Mouse (Mus musculus) liver, postnatal 0 days (tissue): ENCODE data around the gene Cacnb3. TPM values are rescaled to one million over a fixed set of nuclear protein-coding genes. Genes with fewer than 3 reads are reported as not detected.

Experiments
- ATAC-seq: fragments of 200-750 bp; cut with Nextera tagmentation; 2 replicates; pipeline ENCODE4 v1.8.0; 2017; ENCODE audit warnings: mild to moderate bottlenecking, moderate library complexity
- DNase-seq: peaks from one replicate; pipeline ENCODE4 v3.0.0-alpha.2; 2016
- H3K27ac ChIP-seq: fragments of 300-500 bp; sonication (generic); 2 replicates; pipeline ENCODE4 v1.5.1; 2014; ENCODE audit warnings: antibody characterized with exemption, moderate library complexity, mild to moderate bottlenecking, low read depth
- H3K27me3 ChIP-seq: fragments of 300-500 bp; sonication (generic); 2 replicates; pipeline ENCODE4 v1.6.1; 2014; ENCODE audit warnings: low read length, control low read depth, mixed read lengths; ENCODE audit not compliant: insufficient read depth
- H3K36me3 ChIP-seq: fragments of 300-500 bp; sonication (generic); replicated peaks from 2 replicates; pipeline ENCODE4 v1.6.1; 2014; ENCODE audit warnings: mild to moderate bottlenecking, control low read depth, low read length, moderate library complexity, mixed read lengths; ENCODE audit not compliant: insufficient read depth
- H3K4me1 ChIP-seq: fragments of 300-500 bp; sonication (generic); 2 replicates; pipeline ENCODE4 v1.6.1; 2014; ENCODE audit warnings: antibody characterized with exemption, mild to moderate bottlenecking, control low read depth; ENCODE audit not compliant: insufficient read depth
- H3K4me2 ChIP-seq: fragments of 300-500 bp; sonication (generic); 2 replicates; pipeline ENCODE4 v1.6.1; 2014; ENCODE audit warnings: low read depth, mild to moderate bottlenecking, low read length, moderate library complexity, mixed read lengths
- H3K4me3 ChIP-seq: fragments of 300-500 bp; sonication (generic); 2 replicates; pipeline ENCODE4 v1.5.1; 2014; ENCODE audit warnings: low read depth, low read length
- H3K9ac ChIP-seq: fragments of 300-500 bp; sonication (generic); replicated peaks from 2 replicates; pipeline ENCODE4 v1.6.1; 2014; ENCODE audit warnings: mild to moderate bottlenecking, moderate library complexity
- H3K9me3 ChIP-seq: fragments of 300-500 bp; sonication (generic); 2 replicates; pipeline ENCODE4 v1.6.1; 2016; ENCODE audit warnings: mild to moderate bottlenecking, control low read depth, low read length, mixed read lengths
- CTCF ChIP-seq: sonication (generic); IDR thresholded peaks from 2 replicates; pipeline ENCODE4 v1.5.1; 2016; ENCODE audit warnings: antibody characterized with exemption, low read depth
- EP300 ChIP-seq: IDR thresholded peaks from 2 replicates; pipeline ENCODE4 v1.6.1; 2016; ENCODE audit warnings: antibody characterized with exemption, low read depth, mild to moderate bottlenecking
- WGBS: fragments of 180-500 bp; shearing (Covaris S2); extraction: QIAGEN DNeasy Blood & Tissue Kit; methylation state at CpG from one replicate; pipeline ENCODE4 v1.1.7; 2014; ENCODE audit not compliant: insufficient replicate concordance; 5-methylcytosine and 5-hydroxymethylcytosine counted together
- polyA plus RNA-seq: library from polyadenylated mRNA; unstranded; fragments of >200 nt; fragmentation: Nextera tagmentation; extraction: Ambion mirVana; gene quantifications from 2 replicates; pipeline ENCODE4 v1.2.1, GENCODE M21; 2015

Cacnb3 gene
- polyA plus RNA-seq, 1 experiment from 2014 or later: 0.58 TPM

DNA sequence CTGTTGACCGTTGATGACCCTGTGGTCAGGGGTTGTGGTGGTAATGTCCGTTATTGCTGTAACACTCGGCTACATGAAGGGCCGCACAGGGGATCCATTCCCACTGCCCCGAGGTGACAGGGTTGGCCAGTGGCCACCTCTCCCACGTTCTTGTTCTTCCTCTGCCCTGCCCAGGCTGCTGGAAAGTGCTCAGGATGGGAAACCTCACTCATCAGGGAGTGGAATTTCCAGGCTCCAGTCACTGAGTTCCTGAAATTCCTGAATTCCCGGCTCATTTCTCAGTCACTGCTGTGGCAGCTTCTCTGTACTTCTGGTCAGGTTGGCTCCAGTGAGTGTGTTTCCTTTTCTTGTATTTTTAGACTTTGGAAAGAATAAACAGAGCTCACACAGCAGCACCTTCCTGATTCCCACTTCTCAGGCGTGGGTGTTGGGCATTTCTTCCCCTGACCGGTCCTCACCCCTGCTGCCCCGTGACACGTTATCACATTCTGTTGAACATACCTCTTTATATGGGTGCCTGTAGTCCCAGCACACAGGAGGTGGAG, 61.6 kb downstream of the Cacnb3 start:
- TF ChIP-seq CTCF (no peak), EP300 (no peak)
- Histone ChIP-seq H3K9ac (no peak overlapping the region), H3K4me2 (peak overlapping the region; percentile 16; the same call in 1 of the 2 replicates), H3K9me3 (no peaks in the 10 kb centered on the region), H3K36me3 (no peaks in the 10 kb centered on the region), H3K27ac (no peak overlapping the region), H3K27me3 (no peaks in the 10 kb centered on the region), H3K4me3 (no peak overlapping the region), H3K4me1 (peaks cover 5% of the 10 kb centered on the region; the same call in 1 of the 2 replicates)
- peak; percentile 24 for DNase-seq
- ATAC-seq: peak; percentile 56
- WGBS: 36% methylated on average over 11 of the region's 11 CpGs

Other genes with a start within 250 kb of the Cacnb3 start
- not detected in 2 replicates for gene Olfr283, start 249.9 kb upstream of the Cacnb3 start, polyA plus RNA-seq
- gene Olfr282, start 199.6 kb upstream of the Cacnb3 start, polyA plus RNA-seq: not detected in 2 replicates
- not detected in 2 replicates for gene Olfr281, start 178.3 kb upstream of the Cacnb3 start, polyA plus RNA-seq
- not detected in 2 replicates for gene OR5BS1P, start 160.9 kb upstream of the Cacnb3 start, polyA plus RNA-seq
- not detected in 2 replicates for gene Lalba, start 148.1 kb upstream of the Cacnb3 start, polyA plus RNA-seq
- not detected in 2 replicates for gene Olfr279, start 138.4 kb upstream of the Cacnb3 start, polyA plus RNA-seq
- gene Kansl2, start 96.6 kb upstream of the Cacnb3 start, polyA plus RNA-seq: 26.6 and 28.2 TPM in 2 replicates
- gene Ccnt1, start 59.9 kb upstream of the Cacnb3 start, polyA plus RNA-seq: 14.9 and 17.0 TPM in 2 replicates
- gene 4930415O20Rik, start 59.8 kb upstream of the Cacnb3 start, polyA plus RNA-seq: not detected in 2 replicates
- gene Adcy6, start 20.8 kb upstream of the Cacnb3 start, polyA plus RNA-seq: 5.3 and 7.7 TPM in 2 replicates
- gene Ddx23, start 32.1 kb downstream of the Cacnb3 start, polyA plus RNA-seq: 4.7 and 9.2 TPM in 2 replicates
- gene Rnd1, start 46.6 kb downstream of the Cacnb3 start, polyA plus RNA-seq: 0.94 and 1.2 TPM in 2 replicates
- not detected in 2 replicates for gene Ccdc65, start 77.4 kb downstream of the Cacnb3 start, polyA plus RNA-seq
- gene Fkbp11, start 97.4 kb downstream of the Cacnb3 start, polyA plus RNA-seq: 58.5 and 62.4 TPM in 2 replicates
- gene Arf3, start 132.4 kb downstream of the Cacnb3 start, polyA plus RNA-seq: 9.6 and 10.4 TPM in 2 replicates
- gene Wnt10b, start 147.3 kb downstream of the Cacnb3 start, polyA plus RNA-seq: 0.04 and 0.08 TPM in 2 replicates
- gene Wnt1, start 159.0 kb downstream of the Cacnb3 start, polyA plus RNA-seq: not detected in 2 replicates
- gene Ddn, start 178.7 kb downstream of the Cacnb3 start, polyA plus RNA-seq: not detected in 2 replicates
- 42.0 and 47.4 TPM in 2 replicates for gene Prkag1, start 200.7 kb downstream of the Cacnb3 start, polyA plus RNA-seq
- gene Kmt2d, start 240.4 kb downstream of the Cacnb3 start, polyA plus RNA-seq: 3.0 and 3.6 TPM in 2 replicates